Mouse (Mus musculus) liver, postnatal 0 days (tissue): Measurements from ENCODE around the gene Slc43a1.

Experiments
- CTCF ChIP-seq: sonication (generic); IDR thresholded peaks from 2 replicates; pipeline ENCODE4 v1.5.1; 2016; ENCODE audit warnings: antibody characterized with exemption, low read depth
- EP300 ChIP-seq: IDR thresholded peaks from 2 replicates; pipeline ENCODE4 v1.6.1; 2016; ENCODE audit warnings: antibody characterized with exemption, low read depth, mild to moderate bottlenecking

DNA sequence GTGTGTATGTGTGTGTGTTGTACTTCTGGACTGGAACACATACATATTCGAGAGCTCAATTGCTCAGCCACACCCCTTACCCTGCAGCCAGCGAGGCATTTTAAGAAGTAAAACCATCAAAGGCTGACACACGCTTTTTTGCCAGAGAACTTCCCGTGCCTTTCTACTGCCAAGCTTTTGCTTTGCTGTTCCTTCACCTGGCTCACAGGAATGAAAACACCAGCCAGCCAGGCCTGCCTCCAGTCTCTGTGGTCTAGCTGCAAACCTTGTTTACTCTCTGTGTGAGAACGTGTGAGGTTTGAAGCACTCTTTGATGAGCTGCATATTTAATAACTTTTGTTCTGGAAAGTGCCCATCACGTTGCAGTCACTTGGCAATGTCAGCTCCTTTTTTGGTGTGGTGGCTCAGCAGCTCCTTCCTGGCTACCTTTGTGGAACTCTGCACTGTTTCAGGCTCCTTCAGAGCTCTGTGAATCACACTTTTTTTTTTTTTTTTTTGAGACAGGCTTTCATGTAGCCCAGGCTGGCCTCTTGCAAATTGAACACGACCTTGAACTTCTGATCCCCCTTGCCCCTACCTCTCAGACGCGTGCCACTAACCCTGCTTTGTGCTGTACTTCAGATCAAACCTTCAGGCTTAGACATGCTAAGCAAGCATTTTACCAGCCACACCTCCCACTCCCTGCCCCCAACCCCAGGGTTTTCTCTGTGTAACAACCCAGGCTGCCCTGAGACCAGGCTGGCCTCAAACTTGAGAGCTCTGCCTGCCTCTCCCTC lies 645 bp upstream of the Slc43a1 start:
- TF ChIP-seq CTCF, result no peak
- TF ChIP-seq EP300, result no peak
